Mouse (Mus musculus) embryo, embryonic 10 days (tissue): ENCODE results near the gene Arid5b.

Experiments
- DNase-seq: peaks from one replicate; pipeline ENCODE4 v3.0.0-alpha.2; 2015; ENCODE audit warnings: low spot score

The Arid5b gene

DNA sequence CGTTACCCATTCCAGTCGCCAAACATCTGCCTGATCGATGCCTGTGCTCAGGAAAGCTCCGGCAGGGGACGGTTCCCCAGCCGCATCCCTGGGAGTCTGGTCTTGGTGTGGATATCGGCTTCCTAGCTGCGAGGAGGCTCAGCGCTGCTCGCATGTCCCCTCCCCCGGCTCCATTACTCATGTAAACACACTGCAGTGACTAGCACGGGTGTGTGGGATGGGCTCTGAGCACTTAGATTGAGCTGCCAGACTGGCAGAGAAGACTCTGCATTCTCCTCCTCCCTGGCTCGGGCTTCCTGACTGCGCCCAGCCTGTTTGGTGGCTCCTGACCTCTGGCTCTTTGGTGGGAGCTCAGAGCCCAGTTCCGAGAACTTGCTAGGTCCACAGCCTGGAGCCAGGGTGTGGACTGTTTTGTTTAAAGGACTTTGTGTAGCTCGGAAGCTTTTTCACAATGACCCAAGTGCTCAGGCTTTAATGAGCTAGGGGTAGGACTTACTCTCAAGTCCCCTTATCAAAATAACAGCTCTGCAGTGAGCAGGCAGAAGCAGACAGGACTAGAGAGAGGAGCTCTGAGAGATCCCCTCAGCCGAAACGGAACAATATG lies 142.0 kb downstream of the Arid5b start:
- DNase-seq = peak; percentile 88

DNA sequence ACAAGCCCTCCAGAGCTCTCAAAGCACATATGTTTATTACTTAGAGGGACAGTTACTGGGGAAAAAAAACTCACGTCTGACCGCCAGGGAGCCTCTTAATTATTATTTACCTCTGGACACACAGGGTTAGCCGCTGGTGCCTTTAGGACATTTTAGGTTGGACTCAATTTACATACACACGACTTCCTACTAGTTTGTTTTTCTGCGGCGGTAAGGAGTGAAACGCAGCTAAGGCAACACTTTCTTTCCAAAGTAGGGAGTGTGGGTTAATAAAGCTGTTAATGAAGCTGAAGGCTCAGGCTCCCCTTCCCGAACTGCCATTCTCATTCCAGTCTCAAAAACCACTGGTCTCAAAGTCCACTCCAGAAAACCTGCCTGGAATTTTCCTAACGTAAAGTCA lies 142.5 kb downstream of the Arid5b start:
- DNase-seq = no peak

DNA sequence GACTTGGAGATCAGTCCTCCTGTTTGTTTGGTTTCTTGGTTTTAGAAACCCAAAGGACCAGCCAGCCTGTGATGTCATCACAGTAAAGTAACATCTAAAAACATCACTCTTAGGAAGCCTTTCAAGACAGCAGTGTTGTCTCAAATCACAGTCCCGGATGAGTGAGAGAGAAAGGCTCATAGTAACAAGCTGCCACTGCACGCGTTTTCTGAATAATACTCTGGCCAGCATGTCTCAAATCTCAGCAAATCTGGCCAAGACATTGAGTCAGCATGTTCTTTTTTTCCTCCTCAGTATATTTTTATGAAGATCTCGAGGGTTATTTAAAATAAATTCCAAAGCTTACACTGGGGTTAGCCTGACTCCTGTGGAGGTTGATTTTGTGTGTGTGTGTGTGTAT lies 143.1 kb downstream of the Arid5b start:
- no peak for DNase-seq

DNA sequence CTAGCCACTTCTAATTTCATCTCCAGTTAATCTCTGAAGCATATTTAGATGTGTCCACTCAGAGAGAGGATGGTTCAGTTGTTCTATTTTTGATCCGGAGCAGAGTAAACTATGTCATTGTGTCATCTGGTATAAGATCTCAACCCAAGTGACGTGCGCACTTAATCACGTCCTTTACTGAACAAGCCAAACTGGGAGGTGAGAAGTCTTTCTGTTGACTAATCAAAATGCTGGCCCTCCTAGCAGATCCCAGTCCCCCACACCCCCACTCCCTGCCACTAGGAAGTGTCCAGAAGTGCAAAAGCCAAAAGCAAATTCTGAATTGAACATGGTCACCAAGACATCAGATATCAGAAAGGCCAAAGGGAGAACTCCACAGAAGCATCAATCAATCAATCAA lies 144.0 kb downstream of the Arid5b start:
- no peak for DNase-seq

DNA sequence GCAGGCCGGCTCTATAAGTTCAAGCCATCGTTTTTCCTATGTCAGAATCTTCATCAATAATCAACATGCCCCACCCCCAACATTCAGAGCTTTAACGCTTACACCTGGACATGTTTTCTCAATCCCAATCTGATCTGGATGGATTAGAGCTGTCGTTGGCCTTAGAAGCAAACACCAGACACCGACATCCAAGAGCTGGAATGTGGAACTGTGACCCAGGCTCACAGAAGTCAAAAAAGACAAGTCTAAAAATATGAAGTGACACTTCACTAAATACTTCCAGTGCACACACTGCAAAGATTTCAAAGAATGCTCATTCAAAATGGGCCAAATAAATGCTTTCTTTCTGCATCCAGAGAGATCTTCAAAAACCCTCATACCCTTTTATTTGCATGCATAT lies 144.5 kb downstream of the Arid5b start:
- no peak for DNase-seq

DNA sequence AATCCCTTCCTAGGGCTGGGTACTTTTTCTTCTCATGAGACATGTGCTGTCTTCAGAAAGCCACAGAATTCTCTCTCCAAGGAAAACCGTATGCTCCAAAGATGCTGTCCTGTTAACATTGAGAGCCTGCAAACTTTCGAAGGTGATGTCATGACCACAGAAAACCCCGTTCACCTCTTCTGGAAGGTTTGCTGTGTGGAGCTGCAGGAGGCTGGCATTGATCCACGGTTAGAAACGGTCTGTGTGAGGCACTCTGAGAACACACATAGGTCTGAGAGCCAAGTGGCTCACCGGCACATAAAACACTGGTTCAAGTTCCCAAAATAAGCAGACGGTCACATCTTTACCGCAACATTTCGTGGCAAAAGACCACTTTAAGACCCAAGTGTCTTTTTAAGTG lies 145.9 kb downstream of the Arid5b start:
- DNase-seq = no peak

DNA sequence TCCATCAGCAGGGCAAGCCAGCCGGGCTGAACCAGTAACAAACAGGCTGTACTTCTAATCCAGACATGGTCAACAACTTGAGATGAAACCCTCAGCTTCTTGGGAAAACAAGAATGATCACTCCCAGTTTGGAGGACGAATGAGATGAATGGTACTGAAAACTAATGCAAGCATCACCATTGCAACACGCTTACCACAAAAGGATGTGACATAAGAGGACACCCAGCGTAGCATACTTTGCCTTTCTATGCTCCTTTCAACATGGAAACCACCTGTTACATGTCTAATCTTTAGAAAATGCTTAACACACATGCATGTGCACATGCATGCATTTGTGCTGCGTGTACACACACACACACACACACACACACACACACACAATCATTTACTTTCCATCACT lies 146.4 kb downstream of the Arid5b start:
- no peak for DNase-seq

DNA sequence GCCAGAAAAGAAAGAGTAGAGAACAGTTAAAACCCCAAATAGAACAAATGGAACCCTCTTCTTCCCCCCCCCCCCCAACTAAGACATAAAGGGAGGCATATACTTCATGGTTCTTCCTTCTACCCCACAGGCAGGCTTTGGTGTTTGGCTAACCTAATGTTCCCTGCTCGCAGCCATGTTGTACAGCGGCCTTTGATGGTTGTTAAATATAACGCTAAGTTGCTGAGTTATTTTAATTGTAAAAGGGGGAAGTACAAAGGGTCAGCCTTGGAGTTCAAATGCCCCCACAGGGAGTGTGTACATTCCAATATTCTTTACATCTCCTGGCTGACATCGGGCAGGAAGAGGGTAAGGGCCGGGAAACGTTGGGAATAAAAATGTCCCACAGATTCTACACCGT lies 148.9 kb downstream of the Arid5b start:
- DNase-seq = no peak

DNA sequence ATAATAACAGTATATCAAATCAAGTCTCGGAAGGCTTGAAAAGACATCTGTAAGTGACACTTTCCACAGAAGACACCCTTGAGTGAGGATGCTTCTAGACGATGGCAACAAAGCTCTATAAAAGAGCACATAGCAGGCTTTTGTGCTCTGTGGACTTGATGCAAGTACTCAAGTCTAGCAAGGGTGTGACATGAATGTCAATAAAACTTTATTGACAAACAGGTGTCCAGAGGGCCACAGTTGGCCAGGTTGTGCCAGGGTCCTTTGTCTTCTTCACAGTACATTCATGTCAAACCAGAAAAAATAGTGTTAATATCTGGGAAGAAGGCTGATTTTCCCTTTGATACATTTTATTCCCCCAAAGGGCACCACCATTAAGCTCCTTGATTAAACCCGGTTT lies 149.5 kb downstream of the Arid5b start:
- DNase-seq = no peak

DNA sequence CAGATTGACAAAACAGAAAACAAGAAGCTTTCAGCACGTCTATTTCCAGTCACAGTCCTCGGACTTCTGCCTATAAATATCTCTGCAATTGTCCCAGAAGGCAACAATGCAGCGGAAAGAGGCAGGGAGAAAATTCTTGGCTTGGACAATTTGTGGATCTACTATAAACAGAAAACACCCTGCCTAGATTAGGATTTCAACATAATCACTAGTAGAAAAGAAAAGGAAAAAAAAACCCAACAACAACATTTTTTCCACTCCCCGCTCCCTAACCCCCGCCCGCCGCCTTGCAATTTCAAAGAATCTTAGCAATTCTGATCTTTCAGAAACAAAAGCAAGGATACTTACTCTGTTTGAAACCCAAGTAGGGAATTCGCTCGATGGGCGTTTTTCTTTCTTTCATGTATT lies 150.1 kb downstream of the Arid5b start:
- no peak for DNase-seq

DNA sequence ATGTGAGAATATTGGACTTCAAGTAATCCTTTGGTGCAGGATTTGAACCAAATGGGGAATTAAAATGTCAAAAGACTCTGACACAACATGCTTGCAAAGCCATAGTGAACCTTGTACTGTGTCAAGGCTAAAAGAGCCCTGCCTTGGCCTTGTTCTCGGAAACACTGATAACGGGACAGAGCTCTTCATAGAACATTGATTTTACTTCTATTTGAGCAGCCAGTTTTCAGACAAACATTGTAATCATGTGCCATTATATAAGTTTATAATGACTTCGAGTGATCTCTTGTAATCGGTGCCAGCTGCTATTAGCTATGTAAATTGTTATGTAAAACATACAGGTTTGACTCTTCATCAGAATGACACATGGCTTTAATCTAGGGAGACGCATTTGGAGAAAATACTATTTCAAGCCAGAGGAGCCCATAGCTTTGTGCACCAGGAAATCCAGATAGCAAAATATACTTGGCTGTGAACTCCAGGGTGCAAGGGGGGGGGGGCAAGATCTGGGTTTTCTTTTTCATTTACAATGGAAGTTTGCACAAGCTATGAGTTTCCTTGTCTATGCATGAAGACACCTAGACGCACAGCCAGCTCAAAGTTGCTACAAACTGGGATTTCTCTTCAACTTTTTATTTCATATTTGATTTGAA lies 150.8 kb downstream of the Arid5b start:
- DNase-seq = no peak

DNA sequence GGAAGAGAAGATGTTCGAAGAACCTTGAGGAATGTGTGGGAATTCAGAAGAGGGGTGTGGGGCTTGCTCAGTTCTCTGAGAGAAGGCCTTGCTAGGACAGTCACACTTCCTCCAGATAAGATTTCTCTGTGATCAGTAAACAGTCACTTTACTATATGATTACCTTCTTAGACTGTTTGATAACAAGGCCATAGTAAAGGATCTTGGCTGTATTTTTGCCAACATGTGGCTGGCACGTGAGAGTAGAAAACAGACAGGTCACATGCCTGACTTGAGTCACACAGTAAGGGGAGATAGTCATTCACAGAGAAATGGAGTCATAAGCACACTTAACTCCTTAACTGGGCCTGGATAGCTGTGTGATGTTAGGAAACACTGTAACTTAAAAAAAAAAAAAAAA lies 151.4 kb downstream of the Arid5b start:
- DNase-seq = no peak

DNA sequence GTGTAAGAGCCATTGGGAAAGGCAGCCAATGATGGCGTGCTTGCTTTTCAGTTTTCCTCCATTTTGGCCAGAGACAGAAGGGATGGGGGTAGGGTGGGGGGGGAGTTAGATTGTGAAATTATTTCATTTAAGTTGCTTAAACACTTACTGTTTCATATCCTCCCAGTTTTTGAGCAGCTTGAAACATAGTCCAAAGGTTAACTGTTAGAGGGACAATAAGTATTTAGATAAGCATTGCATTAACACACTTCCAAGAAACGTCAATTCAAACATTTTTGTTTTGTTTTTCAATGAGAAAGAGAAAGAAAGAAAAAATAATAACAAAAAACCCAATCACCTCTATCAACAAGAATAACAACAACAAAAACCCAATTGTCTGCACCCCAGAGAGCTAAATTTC lies 152.0 kb downstream of the Arid5b start:
- DNase-seq = no peak

DNA sequence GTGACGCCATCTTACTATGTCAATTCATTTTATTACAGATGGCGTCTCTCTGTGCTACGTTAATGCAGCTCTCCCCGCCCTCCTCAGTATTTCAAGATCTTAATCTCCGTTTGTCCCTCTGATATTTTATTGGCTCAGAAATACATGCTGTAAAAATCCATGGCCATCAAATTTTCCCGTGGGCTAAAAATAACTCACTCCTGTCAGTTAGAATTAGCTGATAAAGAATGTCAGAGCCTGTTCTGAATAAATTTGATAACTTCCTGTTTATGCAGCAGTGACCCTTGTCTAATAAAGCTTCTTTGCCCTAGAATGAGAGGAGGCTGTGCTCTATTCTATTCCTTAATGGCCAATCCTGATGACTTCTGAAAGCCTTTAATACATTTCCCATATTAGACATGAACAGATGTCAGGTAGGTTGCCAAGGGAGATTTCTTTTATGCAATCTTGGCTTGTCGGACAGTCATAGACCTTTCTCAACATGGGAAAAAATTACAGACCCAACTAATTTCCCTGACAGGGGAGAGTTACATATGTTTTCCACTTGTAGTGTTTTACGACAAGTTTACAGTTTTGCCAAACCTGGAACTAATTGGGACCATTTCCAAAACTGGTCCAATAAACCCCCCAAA lies 152.5 kb downstream of the Arid5b start:
- DNase-seq = no peak

DNA sequence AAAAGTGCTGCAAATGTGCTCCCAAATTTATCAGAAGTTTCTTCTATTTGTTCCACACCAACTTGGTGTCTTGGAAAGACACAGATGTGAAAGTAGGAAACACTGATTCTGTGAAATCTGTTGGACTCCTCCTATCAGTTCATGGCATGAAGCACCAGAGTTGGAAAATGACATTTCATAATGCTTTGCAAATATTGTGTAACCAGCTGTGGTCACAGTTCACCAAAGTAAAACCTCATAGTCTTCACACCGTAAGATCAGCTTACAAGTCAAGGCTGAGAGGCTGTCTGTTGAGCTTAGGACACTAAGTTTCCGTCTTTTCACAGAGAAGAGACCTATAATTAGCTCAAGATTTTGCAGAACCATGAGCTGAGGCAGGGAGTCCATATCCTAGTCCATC lies 153.6 kb downstream of the Arid5b start:
- no peak for DNase-seq

DNA sequence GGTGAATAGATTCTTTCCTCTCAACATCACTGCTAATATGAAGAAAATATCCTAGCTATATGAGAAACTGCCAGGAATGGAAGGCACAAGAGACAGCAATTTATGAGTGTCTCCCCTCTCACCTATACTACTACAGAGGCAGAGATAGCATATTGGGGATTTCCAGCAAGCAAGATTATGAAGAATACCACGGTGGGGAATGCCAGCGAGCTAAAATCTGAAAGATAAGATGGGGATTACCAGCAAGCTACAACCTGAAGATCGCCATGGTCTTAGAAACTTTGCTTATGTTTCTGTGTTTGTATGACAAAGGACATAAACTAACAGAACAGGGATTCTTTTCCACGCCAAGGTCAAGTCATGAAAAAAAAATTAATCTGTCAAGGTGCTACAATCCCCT lies 155.1 kb downstream of the Arid5b start:
- DNase-seq = no peak

DNA sequence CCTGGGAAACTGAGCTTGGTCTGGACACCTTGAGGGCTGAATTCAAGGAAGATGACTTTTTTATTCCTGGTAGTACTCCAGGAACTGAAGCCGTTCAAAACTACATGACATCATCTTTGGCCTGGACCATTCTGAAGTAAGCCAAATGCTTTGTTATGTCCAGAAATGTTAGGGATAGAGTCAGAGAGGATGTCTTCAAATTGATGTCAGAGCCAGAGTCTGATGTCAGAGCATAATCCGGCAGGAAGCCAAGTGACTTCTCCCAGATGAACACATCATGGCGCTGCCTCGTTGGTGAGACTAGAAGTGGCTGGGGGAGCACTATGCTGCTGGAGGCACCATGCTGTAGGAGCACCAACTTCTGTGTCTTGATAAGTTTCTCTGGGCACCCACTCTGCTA lies 156.6 kb downstream of the Arid5b start:
- no peak for DNase-seq

DNA sequence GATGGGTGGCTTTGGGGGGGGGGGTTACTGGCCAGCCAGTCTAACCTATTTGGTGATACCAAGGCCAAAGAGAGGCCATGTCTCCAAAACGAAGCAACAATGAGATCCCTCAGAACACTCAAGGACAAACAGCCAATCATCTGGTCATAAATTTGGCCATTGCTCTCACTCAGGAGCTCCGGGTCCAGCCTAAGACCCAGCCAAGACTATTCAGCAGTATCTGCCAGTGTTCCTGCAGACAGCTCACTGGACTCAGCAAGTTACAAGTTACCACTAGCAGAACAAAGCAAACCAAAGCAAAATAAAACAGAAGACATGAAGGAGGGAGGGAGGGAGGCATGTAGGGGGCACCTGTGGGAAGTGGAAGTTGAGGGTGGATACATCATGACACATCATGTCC lies 157.3 kb downstream of the Arid5b start:
- no peak for DNase-seq

DNA sequence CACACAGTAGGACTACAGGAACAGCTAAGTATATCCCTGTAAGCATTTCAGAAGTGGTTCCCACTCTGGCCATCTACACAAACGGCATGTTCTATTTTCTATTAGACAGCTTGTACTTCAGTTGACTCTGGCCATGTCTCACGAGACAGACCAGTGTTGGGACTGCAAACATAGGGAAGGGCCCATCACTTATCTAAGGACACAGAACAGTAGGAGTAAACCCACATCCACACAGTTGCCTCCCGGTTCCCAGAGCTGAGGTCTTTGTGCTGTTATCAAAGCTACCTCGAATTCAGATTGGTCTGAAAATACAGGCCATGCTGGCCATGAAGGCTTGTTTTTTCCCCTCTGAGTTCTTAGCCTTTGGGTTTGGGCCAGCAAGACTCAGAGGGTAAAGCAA lies 158.5 kb downstream of the Arid5b start:
- DNase-seq = no peak

DNA sequence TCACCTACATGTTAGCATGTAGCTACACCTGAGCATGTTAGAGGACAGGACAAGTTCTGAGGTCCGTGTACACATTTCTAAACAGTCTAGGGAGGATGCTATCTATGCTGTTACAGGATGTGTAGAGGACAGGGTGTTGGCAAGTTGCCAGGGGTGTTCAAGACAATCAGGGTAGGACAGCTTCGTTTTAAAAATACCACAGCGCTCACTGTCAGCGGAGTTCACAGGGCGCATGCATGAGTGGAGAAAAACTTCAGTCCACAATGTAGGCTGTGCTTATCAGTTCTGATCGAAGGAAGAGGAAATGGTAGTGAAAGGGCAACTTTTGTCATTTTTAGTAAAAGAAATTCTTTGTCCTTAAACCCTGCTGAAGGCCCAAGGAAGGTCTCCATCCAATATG lies 159.3 kb downstream of the Arid5b start:
- no peak for DNase-seq

DNA sequence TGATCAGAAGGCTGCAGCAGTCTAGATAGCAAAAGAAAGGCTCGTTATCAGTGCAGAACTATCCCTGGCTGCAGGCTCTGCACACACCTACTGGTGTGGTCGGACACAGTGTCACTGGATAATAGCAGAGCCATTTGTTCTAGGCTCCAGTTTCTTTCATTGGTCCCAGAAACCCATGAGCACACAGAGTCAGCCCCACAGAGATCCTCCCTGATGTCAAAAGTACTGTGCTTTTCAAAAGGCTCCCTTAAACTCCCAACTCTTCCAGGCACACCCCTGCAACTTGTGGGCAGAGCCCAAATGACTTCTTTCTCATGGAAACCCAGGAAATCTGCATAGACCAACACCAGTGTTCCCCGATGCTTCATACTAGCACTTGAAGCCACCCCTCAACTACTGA lies 163.6 kb downstream of the Arid5b start:
- DNase-seq = no peak

DNA sequence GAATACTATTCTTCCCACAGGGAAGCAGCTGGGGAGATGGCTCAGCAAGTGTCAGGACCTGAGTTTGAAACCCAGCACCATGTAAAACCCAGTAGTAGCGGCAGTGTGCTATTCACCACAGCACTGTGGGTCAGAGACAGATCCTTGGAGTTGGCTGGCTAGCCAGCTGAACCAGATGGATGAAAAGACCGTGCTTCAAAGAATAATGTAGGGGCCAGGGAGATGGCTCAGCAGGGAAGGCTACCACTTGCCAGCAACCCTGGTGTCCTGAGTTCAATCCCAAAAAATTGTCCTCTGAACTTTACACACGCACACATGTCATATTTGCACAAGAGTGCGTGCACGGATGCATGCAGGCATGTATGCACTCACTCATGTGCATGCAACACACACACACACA lies 164.9 kb downstream of the Arid5b start:
- DNase-seq = no peak

DNA sequence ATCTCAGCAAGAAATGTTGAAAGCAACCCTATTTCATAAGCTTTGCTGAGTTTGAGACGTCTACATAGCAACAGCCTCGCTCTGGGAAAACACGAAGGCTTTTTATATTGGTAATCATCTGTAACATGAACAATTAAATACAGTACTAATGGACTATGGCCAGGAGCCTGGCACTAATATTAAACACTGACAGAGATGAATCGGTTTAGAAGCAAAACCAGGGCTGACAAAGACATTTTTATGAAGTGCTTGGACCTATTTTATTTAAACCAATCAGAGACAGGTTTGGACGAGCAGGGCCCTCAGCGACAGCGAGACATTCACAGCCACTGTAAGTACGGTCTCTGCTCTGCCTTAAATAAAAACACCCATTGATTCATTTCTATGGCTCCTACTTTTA lies 165.6 kb downstream of the Arid5b start:
- no peak for DNase-seq

DNA sequence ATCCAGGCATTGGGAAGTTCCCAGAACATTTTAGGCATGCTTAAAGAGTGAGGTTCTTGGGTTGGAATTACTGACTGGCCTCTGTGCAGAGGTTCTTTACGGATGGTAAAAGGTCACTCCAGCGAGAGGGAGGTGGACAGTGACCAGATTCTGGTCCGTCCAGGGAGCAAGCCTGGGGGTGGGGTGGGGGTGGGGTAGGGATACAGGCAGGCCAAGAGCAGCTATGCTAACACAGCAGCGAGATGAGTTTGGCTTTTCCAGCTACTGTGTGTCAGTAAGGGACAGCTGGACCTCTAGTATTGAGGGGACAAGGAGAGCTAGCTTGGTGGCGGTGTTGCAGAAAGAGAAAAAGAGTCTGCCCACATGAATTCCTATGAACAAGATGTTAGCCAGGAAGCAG lies 167.9 kb downstream of the Arid5b start:
- no peak for DNase-seq
